Mouse (Mus musculus) cerebellum, adult 18-20 months (tissue): ENCODE data around the gene Cpz.

Experiments
- DNase-seq, 2 experiments: peaks; one replicate each; pipeline ENCODE4 v3.0.0; 2021

Gene Cpz

GRCm38 (mm10) chr5:35524381-35524780, 1.1 kb downstream of the Cpz start:
- DNase-seq: no peak

GRCm38 (mm10) chr5:35523735-35524134, 1.8 kb downstream of the Cpz start:
- DNase-seq: peak; percentile 72 to 76

DNA sequence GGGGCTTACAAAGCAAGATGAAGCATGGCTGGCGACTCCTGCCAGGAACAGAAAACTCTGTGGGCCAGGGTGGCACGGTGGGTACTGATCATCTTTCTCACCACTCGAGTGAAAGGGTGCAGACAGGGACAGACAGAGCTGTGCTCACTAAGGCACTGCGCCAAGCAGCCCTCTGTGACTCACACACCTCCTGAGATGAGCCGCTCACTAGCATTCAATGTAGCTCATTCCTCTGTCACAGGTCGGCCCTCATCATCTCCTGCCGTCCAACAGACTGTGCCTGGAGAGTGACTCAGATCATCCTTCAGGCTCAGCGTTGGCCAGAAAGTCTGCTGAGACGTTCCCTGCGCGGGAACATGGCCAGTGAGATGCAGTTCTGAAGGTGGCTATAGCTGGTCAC, 8.7 kb downstream of the Cpz start:
- no peak for DNase-seq

DNA sequence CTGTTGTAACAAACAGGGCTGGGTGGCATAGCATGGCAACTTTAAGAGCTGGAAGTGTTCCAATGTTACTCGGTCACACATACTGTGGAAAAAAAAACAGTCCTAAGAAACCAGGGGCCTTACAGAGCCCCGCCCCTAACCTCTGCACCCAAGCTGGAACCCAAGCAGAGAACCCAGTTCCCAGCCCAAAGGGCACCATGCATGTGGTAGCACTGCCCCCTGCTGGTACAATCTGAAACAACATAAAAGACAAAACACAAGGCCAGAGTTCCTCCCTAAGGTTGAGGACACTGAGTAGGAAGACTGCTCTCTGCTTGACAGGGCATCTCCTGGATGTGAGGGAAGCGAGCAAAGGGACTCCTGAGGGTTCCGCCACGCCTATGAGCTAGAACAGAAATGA, 14.9 kb downstream of the Cpz start:
- peak; percentile 47 to 73 for DNase-seq

DNA sequence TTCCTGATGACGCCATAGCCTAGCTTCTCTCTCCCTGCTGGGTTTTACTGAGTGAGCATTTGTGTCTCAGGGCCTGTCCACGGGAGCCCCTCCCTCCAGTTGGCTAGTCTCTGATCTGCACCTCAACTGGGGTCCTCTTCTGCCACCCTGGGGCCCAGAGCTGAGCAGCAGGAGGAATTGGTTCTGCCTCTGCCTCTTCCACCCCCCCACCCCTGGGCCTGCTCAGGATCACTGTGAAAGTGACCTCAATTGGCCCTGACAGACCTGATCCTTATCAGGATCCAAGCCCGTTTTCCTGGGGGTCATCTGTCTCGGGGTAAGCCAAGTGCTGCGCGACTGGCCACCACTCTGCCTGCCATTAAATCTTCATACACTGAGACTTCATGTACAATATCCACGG, 20.5 kb downstream of the Cpz start:
- DNase-seq: no peak

DNA sequence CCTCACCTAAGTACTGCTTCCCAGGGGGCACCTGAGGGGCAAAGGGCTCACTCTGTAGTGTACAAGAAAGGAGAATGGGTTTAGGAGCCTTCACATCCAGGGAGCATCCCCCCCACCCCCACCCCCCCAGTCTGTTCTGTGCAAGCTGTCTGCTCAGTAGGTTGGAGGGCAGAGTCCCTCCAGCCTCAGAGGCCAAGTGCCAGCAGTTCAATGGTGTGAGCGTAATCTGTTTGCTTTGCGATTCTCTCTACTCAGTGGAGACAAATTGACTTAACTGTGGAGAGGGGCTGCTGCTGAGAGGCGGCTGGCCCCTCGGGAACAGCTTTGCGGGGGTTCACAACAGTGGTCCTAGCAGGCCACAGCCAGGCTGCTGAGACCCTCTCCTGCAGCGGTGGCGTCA, 28.2 kb downstream of the Cpz start:
- DNase-seq: no peak

GRCm38 (mm10) chr5:35495989-35496388, 29.5 kb downstream of the Cpz start:
- no peak for DNase-seq

DNA sequence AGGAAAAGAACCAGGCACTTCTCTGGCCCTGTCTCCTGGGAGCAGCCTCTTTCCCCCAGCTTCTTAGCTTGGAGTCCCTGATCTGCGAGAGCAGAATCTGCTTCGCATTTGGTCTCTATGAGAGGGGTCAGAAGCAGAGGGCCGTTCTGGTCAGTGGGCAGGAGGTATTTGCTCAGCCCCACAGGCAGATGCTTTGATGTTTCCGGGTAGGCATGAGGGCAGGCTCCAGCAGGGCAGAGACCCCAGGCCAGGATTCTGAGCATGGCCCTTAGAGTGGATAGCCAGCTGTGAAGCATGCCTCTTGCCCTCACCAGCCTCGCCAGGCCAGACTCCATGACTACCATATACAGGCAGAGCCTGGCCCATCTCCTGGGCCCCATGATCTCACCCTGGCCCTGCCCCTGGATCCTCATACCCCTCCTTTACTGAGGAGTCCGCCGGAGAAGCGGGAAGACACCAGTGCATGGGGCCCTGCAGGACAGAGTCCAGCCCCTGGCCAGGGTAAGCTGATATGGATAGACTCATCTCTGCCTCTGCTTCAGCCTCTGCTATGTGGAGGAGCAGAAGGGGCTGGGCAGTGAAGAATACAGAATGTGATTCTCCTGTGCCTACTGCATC, 30.6 kb downstream of the Cpz start:
- DNase-seq: no peak

DNA sequence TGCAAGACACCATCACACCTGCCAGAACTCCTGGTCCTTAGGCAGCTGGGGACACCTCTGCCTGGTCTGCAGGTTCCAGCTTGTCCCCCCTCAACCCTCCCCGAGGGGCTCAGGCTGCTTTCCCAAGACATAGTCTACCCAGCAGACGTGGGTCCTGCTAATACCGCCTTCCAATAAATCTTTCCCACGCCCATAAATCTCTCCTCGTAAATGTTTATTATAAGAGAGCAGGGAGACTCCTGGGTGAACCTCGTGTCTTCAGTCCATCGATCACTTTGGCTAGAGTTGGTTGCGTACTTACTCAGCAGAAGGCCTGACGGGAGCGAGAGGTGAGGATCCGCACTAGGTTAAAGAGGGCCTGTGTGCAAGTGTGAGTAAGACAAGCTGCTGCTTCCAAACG, 31.7 kb downstream of the Cpz start:
- DNase-seq: no peak

DNA sequence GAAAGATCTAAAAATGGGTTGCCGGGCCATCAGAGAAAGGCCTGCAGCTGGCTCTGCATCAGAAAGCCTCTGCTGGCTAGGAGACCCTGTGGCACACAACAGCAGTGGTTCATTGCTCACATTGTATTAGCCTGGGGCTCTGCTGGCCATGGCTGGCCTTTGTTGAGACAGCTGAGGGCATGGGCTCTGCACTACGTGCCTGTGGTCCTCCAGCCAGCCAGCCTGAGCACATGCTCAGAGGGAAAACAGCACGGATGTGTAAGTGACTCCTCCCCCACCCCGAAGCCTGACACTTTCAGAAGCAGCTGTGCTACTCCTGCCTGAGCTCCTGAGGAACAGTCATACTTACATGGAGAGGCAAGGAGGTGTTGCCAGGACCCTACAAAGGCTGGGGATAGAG, 46.0 kb downstream of the Cpz start:
- DNase-seq: no peak

DNA sequence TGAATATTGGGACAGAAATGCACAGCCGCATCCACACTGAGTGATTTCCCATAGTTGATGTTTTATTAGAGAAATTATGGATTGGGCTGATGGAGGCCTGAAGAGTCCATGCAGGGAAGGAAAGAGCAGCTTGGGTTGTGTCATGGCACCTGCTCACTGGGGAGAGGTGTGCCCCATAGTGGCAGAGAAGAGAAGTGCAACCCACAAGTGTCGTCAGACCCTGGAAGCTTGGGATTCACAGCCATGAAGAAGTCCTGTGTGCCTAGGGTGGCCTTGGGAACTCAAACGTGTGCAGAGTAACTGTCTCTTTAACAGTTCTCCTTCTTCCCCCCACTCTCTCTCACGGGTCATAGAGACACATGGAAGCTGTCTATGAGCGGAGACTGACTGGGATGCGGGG, 50.3 kb downstream of the Cpz start:
- DNase-seq: peak in 1 of 2 experiments; percentile 10

- DNase-seq: no peak
These were observed 54.5 kb downstream of the Cpz start for GRCm38 (mm10) chr5:35470885-35471528.

DNA sequence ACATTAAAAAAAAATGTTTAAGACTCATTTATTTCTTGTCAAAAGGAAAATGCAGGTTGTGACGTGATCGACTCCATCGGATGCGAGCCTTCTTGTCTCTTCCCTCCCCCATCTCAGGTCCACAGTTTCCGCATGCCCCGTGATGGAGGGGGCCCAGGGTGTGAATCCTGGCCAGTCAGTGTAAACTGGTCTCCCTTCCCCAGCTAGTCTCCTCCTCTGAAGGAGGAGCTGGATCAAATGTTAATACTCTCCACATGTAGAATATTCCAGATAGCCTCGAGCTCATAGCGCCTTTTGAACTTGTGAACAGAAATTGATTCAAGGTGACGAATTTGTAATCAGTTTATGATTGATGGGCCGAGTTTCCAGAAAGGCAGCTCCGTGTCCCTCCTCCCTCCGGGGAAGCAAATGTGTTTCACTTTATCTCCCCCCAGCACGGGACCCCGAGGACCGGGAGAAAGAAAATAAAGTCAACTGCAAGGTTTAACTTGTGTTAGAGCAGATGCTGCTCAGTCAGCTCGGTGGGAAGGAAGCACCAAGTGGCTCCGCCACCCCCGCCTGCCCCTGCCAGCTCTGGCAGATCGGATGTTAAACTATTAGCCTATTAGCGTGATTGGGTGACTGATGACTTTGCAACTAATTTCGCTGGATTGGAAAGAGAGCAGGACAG, 59.4 kb downstream of the Cpz start:
- DNase-seq: no peak

GRCm38 (mm10) chr5:35462081-35462480, 63.4 kb downstream of the Cpz start:
- no peak for DNase-seq

GRCm38 (mm10) chr5:35459760-35460159, 65.7 kb downstream of the Cpz start:
- DNase-seq: no peak

GRCm38 (mm10) chr5:35458267-35458666, 67.2 kb downstream of the Cpz start:
- no peak for DNase-seq

DNA sequence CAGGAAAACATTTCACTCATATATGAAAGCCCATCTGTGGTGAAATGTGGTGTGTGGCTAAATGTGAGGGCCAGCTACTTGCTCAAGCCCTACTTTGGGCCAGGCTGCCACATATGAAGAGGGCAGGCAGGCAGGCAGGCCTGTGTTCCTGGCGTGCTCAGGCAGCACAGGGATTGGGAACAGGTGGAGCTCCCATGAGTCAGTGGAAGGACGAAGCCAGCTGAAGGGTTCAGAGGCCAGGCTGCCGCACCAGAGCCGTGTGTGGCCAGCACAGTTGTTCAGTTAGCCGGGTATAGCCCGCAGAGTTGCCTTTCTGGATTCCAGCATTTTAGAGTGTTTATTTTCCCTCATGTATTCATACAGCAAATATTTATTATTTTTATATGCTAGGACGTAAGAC, 68.1 kb downstream of the Cpz start:
- DNase-seq: no peak

DNA sequence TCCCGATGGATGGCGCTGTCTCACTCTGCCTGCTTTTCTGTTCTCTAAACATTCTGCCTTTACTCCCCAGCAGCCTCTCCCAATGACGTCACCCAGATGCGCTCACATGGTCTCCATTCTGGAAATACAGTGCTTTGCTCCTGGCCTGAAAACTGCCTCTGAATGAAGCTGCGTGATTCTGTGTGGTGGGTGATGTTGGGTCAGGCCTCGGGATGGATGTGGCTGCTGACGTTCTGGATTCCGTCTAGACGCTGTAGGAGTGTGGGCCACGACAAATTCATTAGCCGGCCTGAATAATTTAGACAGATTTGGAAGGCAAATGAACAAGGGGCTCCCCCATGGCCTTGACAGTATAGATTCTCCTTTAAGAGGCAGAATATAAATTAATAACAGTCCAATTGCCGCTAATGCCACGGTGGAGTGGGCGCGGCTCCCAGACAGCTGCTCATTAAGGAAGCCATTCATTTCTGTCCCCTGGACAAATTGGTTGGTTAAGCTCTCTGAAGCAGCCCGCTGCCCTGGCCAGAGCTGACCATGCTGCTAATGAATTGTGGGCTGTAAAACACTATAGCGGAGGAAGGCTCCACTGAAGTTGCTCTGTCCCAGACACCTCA, 71.2 kb downstream of the Cpz start:
- no peak for DNase-seq
